Mouse (Mus musculus): Measurements from ENCODE around the gene Slc39a7.
"Not testable (repeated sequence)": the region's sequence is repeated elsewhere in the genome, so short reads cannot be mapped to it uniquely, and the experiment has no call there.

Slc39a7 gene

DNA sequence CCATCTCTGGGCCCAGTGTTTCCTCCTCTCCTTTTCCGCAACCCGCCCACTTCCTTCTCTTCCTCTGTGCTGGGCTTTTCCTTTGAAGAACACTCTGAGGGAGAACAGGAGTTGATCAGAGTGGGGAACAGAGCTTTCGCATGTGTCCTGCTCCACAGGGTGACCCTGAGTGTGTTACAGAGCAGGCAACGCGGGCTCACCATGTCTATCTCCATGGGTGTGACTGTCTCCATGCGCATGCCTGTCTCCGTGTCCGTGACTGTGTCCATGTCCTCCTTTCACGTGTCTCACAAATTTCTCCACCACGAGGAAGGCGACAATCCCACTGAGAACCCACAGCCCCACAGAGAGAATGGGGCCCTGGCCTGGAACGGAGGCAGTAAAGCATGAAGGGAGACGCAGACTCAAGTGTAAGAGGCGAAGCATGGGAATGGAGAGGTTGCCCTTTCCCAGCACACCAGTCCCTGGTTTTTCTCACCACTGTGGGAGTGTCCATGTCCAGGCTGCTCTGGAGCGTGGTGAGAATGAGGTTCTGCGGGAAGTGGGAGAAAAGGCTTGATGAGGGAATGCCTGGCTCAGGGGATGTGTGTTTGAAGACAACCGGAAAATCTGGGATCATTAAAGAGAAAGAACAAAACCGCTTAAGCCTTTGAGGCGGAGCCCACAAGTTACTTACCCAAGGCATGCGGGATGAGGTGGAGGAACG lies 1.4 kb downstream of the Slc39a7 start:
- DNase-seq (ENCODE audit: low spot score): no peak

GRCm38 (mm10) chr17:34029150-34029889 lies 2.2 kb downstream of the Slc39a7 start:
- no peak for DNase-seq (ENCODE audit: low spot score)

GRCm38 (mm10) chr17:34028501-34029149 lies 2.9 kb downstream of the Slc39a7 start:
- DNase-seq (ENCODE audit: low spot score): no peak

- peak; percentile 88 for DNase-seq (ENCODE audit: low spot score)
Observed at GRCm38 (mm10) chr17:34027656-34028223, 3.7 kb downstream of the Slc39a7 start, which contains the start of gene H2-Ke6. Gene H2-Ke6, minus strand, starts transcription at chr17:34028060.

DNA sequence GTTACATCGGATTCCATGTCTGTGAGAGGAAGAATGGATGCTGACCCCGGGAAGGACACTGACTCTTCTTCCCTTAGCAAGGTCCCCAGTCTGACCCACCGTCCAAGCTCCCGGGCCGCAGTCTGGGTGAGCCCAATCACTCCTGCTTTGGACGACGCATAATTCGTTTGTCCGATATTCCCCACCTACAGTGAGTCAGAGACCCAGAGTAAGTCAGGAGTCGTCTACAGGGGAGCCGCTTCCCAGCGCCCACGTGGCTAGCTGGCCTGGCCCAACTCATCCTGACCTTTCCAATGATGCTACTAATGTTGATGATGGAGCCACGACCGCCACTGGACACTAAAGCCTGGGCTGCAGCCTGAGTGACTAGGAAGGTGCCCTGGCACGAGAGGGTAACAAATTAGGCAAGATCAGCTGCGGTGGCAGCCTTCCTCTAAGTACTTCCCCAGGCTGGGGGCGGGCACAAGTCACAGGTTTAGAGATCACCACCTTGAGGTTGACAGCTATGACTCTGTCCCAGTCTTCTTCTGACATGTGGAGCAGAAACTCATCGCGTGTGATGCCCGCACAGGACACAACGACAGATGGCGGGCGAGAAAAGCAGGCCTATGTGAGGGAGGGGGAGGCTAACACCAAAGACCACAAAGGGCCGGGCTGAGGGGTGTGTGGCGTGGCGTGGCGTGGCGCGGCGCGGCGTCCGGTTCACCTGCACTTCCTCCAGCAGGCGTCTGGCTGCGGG lies 4.4 kb downstream of the Slc39a7 start:
- DNase-seq (ENCODE audit: low spot score): peak; percentile 81

- peak; percentile 50 for DNase-seq (ENCODE audit: low spot score)
Observed at GRCm38 (mm10) chr17:34026221-34026620, 5.3 kb downstream of the Slc39a7 start.

DNA sequence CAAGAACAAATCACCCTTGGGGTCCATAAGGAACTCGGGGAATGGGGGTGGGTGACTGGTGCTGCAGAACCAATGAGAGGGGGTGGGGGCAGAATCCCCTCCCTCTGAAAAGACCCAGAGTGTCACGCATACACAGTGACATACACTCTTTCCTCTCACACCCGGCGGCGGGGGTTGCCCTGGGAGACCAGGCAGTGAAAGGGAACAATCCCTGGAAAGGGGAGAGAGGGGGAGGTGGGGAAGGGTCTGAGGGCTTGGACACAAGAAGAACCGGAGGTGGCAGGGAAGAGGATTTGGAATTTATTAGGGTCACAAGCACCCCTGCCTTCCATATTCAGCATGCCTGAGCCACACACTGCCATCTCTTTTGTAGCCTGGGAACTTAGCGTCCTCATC lies 5.7 kb downstream of the Slc39a7 start:
- DNase-seq (ENCODE audit: low spot score): no peak

DNA sequence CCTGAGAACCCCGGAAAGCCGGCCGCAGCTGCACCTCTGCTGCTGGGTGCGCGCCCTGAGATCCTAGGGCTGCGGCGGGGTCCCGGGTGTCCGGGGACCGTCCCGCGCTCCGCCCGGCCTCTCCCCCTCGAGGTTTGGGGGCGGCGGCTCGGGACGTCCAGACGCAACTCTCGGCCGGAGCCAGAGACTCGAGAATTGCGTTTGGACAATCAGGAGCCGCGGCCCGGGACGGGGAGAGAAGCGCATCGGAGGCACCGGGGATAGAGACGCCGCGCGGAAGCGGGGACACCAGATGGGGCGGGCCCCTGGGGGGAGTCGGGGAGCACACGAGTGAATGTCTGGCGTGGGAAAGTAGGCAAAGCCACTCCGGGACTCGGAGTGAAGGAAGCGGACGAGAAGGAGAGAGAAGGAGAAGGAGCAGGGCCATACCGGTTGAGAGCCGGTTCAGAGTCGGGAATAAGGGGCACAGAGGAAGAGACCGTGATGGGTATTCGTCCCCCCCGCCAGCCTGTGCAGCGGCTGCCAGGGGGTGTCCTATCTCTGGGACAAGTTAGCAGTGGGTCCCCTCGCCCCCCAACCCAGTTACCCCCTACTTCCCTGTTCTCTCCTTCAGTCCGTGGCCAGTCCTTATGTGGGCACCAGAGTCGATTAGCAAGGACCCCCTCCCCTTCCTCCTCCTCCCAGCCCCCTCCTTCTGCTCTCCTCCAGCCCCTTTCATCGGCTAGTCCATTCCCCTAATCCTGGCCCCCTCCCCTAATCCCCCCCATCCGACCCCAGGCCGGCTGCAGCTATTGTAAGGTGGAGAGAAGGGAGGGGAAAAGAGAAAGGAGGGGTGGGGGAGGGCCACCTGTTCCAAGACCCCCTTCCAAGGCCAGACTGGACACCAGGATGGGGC lies 6.4 kb downstream of the Slc39a7 start:
- no peak for DNase-seq (ENCODE audit: low spot score)

- DNase-seq (ENCODE audit: low spot score): peak; percentile 84
Observed at GRCm38 (mm10) chr17:34024317-34024821, 7.1 kb downstream of the Slc39a7 start, which contains the start of gene Ring1. Gene Ring1, minus strand, starts transcription at chr17:34024680.

DNA sequence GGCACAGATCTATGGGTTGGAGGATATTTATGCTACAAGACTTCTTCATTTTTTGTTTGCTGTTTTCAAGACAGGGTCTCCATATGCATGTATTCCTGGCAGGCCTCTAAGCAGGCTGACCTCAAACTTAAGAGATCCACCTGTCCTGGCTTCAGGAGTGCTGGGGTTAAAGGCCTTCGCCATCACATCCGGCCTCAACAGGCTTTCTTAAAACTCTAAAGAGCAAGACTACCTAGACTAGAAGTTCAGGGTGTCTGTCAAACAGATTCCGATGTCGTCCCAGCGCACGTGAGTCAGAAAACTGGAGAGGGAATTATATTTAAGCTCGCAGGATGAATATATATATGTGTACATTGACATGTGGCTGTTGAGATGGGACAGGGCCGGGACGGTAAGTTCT lies 7.8 kb downstream of the Slc39a7 start:
- no peak for DNase-seq (ENCODE audit: low spot score)

DNA sequence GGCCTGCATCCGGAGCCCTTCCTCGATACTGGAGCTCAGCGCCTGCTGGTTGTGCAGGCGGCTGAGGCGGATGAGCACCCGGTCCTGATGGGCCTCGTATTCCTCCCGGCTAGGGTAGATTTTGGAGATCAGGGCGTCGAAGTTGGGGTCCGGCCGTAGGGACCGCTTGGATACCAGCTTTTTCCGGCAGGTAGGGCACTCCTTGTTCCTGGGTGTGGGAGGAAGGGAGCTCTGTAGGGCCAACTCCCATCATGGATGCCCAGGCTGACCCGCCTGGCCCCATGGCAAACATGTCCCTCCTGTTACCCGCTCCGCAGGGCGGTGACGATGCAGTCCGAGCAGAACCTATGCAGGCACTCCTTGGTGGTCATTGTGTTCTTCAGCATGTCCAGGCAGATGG lies 8.5 kb downstream of the Slc39a7 start:
- no peak for DNase-seq (ENCODE audit: low spot score)

DNA sequence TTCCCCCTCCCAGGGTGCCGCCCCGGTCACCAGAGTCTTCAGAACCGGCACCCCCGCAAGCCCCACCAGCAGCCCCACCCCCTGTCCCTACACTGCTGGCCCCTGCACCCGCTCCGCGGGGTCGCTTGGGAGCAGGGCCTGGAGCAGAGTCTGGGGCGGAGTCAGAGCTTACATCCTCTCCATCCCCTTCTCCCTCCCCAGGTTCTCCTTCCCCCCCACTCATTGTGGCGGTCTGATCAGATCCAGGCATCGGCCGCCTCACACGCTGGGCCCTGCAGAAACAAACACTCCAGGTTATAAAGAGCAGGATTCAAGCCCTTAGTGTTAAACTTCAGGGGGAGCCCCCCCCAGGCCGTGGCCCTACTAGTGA lies 9.1 kb downstream of the Slc39a7 start:
- DNase-seq (ENCODE audit: low spot score): no peak

- DNase-seq (ENCODE audit: low spot score): no peak
Observed at GRCm38 (mm10) chr17:34021539-34022413, 9.7 kb downstream of the Slc39a7 start.

DNA sequence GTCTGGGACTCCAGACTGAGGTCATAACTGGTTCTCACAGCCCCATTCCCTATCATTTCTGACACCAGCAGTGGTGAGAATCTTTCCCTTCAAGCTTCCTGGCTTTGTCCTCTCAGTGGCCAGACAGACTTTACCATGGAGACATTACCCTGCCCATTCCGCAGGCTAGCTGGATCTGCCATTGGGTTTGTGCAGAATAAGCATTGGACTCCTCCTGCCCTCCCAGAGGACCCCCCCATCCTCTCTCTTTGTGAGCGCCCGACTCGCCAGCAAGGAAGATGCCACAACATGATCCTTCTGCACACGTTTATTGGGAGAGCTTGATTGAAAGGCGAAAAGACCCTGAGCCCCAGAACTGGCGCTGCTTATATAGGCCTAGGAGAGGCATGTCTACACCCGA lies 18.0 kb downstream of the Slc39a7 start:
- no peak for DNase-seq (ENCODE audit: low spot score)

DNA sequence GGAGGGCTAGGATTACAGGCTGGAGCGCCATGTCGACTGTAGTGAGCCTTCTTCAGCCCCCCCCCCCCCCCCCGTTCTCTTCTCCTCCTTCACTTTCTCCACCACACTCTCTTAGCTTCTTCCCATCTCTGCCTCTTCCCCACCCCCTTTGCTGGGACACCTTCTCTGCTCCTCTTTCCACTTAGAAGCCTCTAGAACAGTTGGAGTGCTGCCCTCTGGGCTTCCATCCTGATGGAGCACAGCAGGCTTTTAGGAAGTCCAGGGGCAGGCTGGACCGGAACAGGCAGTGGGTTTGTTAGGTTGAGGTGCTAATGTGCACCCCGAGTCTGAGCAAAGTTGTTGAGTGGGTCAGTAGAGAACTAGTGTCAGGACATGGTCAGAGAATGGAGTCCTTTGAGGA lies 21.3 kb downstream of the Slc39a7 start:
- no peak for DNase-seq (ENCODE audit: low spot score)

GRCm38 (mm10) chr17:34006570-34006969 lies 24.9 kb downstream of the Slc39a7 start:
- no peak for DNase-seq (ENCODE audit: low spot score)

DNA sequence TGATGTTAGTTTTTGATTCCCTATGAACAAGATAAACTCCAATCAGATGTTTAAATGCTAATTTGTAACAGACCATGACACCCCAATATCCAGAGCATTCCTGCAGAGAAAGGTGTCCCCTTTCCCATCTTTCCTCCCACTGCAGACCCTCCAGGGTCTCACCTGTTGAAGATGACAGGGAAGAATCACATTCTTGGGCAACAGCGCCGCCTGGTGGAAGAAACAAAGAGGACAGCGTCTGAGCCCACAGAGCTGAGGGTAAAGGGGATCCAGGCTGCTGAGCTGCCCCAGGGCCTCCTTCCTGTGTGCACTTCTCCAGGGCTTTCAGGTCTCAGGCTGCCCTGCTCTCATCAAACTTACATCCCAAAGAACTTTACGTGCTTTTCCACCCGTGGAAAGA lies 28.1 kb downstream of the Slc39a7 start:
- peak; percentile 61 for DNase-seq (ENCODE audit: low spot score)

DNA sequence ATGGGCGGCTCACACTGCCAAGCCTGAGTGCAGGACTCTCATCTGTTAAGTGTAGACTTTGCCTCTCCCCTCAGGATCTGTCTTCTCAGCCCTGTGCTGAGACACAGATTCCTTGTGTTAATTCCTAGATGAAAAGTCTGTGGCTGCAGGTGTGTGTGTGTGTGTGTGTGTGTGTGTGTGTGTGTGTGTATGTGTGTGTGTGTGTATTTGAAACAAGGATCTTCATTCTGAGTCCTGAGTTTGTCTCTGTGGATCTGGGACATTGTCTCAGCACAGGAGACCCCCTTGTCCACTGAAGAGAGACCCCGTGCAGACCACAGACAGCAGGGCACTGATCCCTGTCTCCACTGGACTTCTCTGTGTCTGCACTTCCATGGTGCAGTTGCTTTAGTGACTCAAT lies 30.7 kb downstream of the Slc39a7 start:
- not testable (repeated sequence) for DNase-seq (ENCODE audit: low spot score)

DNA sequence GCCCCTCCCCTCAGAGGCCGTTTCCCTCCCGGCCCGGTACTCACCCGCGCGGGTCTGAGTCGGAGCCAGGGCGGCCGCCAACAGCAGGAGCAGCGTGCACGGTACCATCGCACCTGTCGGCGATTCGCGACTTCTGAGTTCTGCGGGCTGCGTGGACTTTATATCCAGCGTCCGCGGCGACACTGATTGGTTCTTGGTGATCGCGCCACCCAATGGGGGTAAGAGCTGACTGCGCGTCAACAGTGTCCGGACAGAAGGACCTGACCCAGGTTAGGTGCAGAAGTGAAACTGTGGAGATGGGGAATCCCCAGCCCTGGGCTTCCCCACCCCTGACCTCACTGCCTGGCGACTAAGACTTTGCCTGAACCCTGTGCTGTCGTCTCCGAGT lies 31.3 kb downstream of the Slc39a7 start, which contains the start of gene H2-K1:
TSS of gene H2-K1 (minus strand) at position 198 of the 388 bp plus-strand sequence.
- DNase-seq (ENCODE audit: low spot score): peak; percentile 99
